Mouse (Mus musculus): ENCODE results near the gene Itln1. TPM values are rescaled to one million over a fixed set of nuclear protein-coding genes. Genes with fewer than 3 reads are reported as not detected.
A peak's percentile ranks its signal among the peaks of the same experiment; 100 is the strongest.

Gene Itln1
- total RNA-seq, 2 experiments from 2014 or later = not detected

GRCm38 (mm10) chr1:171513234-171513633 is 21.9 kb downstream of the Itln1 start:
- intact Hi-C loops (cut with DNase I) = loop anchor here (1.0 to 2.0 kb wide), 2 partner anchors 20 to 25 kb away; no protein-coding TSS in a partner anchor
- no peak overlapping the region for H3K27ac ChIP-seq
- no peak; the same call in 1 of the 2 replicates for TF ChIP-seq CTCF (IDR thresholded peaks at IDR 0.05)
- H3K4me3 ChIP-seq = no peak overlapping the region
- DNase-seq (ENCODE audit: extremely low spot score in 1 of 2, low spot score in 2 of 2) = no peak

GRCm38 (mm10) chr1:171504586-171504985 is 30.5 kb downstream of the Itln1 start:
- H3K27ac ChIP-seq = no peak overlapping the region
- no peak for DNase-seq (ENCODE audit: extremely low spot score in 1 of 2, low spot score in 2 of 2)
- H3K4me3 ChIP-seq = no peak overlapping the region; the same call in 1 of the 2 replicates
- intact Hi-C loops (cut with DNase I) = loop anchor here (5.0 kb wide), 1 partner anchor 63 kb away; no protein-coding TSS in a partner anchor
- TF ChIP-seq CTCF (IDR thresholded peaks at IDR 0.05) = no peak

GRCm38 (mm10) chr1:171503592-171504291 is 31.4 kb downstream of the Itln1 start:
- peak; percentile 47 to 61 for DNase-seq (ENCODE audit: extremely low spot score in 1 of 2, low spot score in 2 of 2)
- peak overlapping the region; percentile 62 for H3K4me3 ChIP-seq
- intact Hi-C loops (cut with DNase I) = loop anchor here (1.0 to 5.0 kb wide), 2 partner anchors 64 to 155 kb away; no protein-coding TSS in a partner anchor
- peak overlapping the region; percentile 92 for H3K27ac ChIP-seq
- no peak for TF ChIP-seq CTCF (IDR thresholded peaks at IDR 0.05)

GRCm38 (mm10) chr1:171503250-171503591 is 31.9 kb downstream of the Itln1 start, which contains the start of gene Alyref2:
Gene Alyref2, plus strand, starts transcription at chr1:171503478.
- Histone ChIP-seq H3K27ac (peak within 1 kb of the TSS; percentile 92), H3K4me3 (peak within 1 kb of the TSS; percentile 62)
- intact Hi-C loops (cut with DNase I) = loop anchor here (1.0 to 5.0 kb wide), 2 partner anchors 64 to 155 kb away; no protein-coding TSS in a partner anchor
- DNase-seq (ENCODE audit: extremely low spot score in 1 of 2, low spot score in 2 of 2) = peak; percentile 89 to 92
- TF ChIP-seq CTCF (IDR thresholded peaks at IDR 0.05) = peak; percentile 83

GRCm38 (mm10) chr1:171502388-171503249 is 32.5 kb downstream of the Itln1 start:
- DNase-seq (ENCODE audit: extremely low spot score in 1 of 2, low spot score in 2 of 2) = no peak
- Histone ChIP-seq H3K27ac (peak overlapping the region; percentile 92), H3K4me3 (peak overlapping the region; percentile 62)
- intact Hi-C loops (cut with DNase I) = loop anchor here (1.0 to 5.0 kb wide), 2 partner anchors 65 to 156 kb away; no protein-coding TSS in a partner anchor
- TF ChIP-seq CTCF (IDR thresholded peaks at IDR 0.05) = peak; percentile 36

GRCm38 (mm10) chr1:171501636-171502080 is 33.4 kb downstream of the Itln1 start:
- TF ChIP-seq CTCF (IDR thresholded peaks at IDR 0.05) = peak; percentile 68
- no peak for DNase-seq (ENCODE audit: extremely low spot score in 1 of 2, low spot score in 2 of 2)
- intact Hi-C loops (cut with DNase I) = loop anchor here (5.0 kb wide), 1 partner anchor 66 kb away; no protein-coding TSS in a partner anchor

GRCm38 (mm10) chr1:171501016-171501610 is 34.0 kb downstream of the Itln1 start:
- H3K4me3 ChIP-seq = no peak overlapping the region
- intact Hi-C loops (cut with DNase I) = loop anchor here (5.0 kb wide), 1 partner anchor 66 kb away; no protein-coding TSS in a partner anchor
- DNase-seq (ENCODE audit: extremely low spot score in 1 of 2, low spot score in 2 of 2) = no peak
- TF ChIP-seq CTCF (IDR thresholded peaks at IDR 0.05) = no peak
- H3K27ac ChIP-seq = no peak overlapping the region

More at GRCm38 (mm10) chr1:171501636-171502080, 33.4 kb downstream of the Itln1 start:
- Histone ChIP-seq H3K4me3 (no peak overlapping the region), H3K27ac (no peak overlapping the region)

GRCm38 (mm10) chr1:171499856-171500255 is 35.2 kb downstream of the Itln1 start:
- DNase-seq (ENCODE audit: extremely low spot score in 1 of 2, low spot score in 2 of 2) = no peak
- Histone ChIP-seq H3K4me3 (no peak overlapping the region), H3K27ac (no peak overlapping the region)
- TF ChIP-seq CTCF (IDR thresholded peaks at IDR 0.05) = no peak
- intact Hi-C loops (cut with DNase I) = loop anchor here (5.0 kb wide), 1 partner anchor 67 kb away; no protein-coding TSS in a partner anchor

- no peak for TF ChIP-seq CTCF (IDR thresholded peaks at IDR 0.05)
These were observed 39.7 kb downstream of the Itln1 start for GRCm38 (mm10) chr1:171495371-171495770.

GRCm38 (mm10) chr1:171494241-171494640 is 40.9 kb downstream of the Itln1 start:
- DNase-seq (ENCODE audit: extremely low spot score in 1 of 2, low spot score in 2 of 2) = no peak
- no peak for TF ChIP-seq CTCF (IDR thresholded peaks at IDR 0.05)
- no peak overlapping the region for H3K27ac ChIP-seq
- H3K4me3 ChIP-seq = no peak overlapping the region
- intact Hi-C loops (cut with DNase I) = no loop called here

More at GRCm38 (mm10) chr1:171495371-171495770, 39.7 kb downstream of the Itln1 start:
- intact Hi-C loops (cut with DNase I) = no loop called here
- H3K27ac ChIP-seq = no peak overlapping the region
- H3K4me3 ChIP-seq = no peak overlapping the region
- DNase-seq (ENCODE audit: extremely low spot score in 1 of 2, low spot score in 2 of 2) = no peak

GRCm38 (mm10) chr1:171478968-171479367 is 56.1 kb downstream of the Itln1 start:
- H3K4me3 ChIP-seq = no peak overlapping the region
- intact Hi-C loops (cut with DNase I) = loop anchor here (1.0 to 10.0 kb wide), 3 partner anchors 68 to 364 kb away; partner anchors contain the start of genes Cfap126 and Usf1
- no peak overlapping the region for H3K27ac ChIP-seq
- peak; percentile 94 for TF ChIP-seq CTCF (IDR thresholded peaks at IDR 0.05)
- DNase-seq (ENCODE audit: extremely low spot score in 1 of 2, low spot score in 2 of 2) = peak; percentile 59 to 78

All from left cerebral cortex, adult 2 months (tissue).